Mouse (Mus musculus): ENCODE results near the gene Abhd14b. TPM values are rescaled to one million over a fixed set of nuclear protein-coding genes. Genes with fewer than 3 reads are reported as not detected.
A peak's percentile ranks its signal among the peaks of the same experiment; 100 is the strongest.

The Abhd14b gene
- total RNA-seq, 1 experiment, result 1.9 TPM

DNA sequence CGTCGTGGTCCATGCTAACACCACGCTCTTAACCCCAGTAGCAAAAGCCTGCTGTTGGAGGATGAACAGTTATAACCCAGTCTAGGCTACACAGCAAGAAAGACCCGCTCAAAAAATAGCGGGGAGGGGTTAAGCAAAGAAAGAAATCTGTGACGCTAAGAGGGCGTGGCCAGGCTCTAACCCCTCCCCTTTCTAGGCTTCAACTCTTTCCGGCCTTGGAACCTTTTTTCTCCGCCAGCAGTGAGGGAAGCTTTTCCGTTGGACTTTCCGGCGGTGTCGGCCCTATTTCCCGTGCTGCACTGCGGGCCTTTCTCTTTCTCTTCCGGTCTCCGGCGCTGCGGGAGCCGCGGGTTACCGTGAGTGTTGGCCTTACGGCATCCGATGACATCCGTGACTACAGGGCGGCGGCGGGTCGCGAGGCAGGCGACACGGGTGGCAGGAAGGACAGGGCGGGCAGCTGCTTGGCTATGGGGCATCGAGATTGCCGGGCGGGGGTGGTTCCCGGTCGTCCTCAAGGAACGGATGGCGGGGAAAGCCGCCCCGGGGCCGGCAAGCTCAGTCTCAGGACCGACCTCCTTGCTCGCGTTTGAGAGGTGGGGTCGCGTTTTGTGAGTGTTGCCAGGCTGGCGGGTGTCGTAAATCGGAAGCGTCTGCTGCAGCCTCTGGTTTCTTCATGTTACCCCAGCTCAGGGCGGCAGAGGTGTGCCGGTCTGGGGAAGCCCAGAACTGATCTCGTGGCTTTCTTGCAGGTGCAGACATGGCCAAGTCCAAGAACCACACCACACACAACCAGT, 17.8 kb upstream of the Abhd14b start, which contains the start of gene Rpl29:
Gene Rpl29, plus strand, starts transcription at position 234 of the 794 bp plus-strand sequence.
- Histone ChIP-seq H3K27ac (ENCODE audit: insufficient read depth, low read depth, low read length, poor library complexity, severe bottlenecking) (peak within 1 kb of the TSS; percentile 81), H3K9ac (ENCODE audit: insufficient read depth, low read depth, low read length, poor library complexity, severe bottlenecking) (peak within 1 kb of the TSS; percentile 100), H3K4me1 (ENCODE audit: control insufficient read depth in 2 of 2, insufficient read depth in 2 of 2, low read length in 2 of 2, poor library complexity in 1 of 2) (no peaks in the 10 kb centered on the region; a peak in 1 of 4 replicates), H3K36me3 (ENCODE audit: control insufficient read depth, insufficient read depth, low read length, poor library complexity, severe bottlenecking) (peaks cover 39% of the 10 kb centered on the region), H3K4me3 (ENCODE audit: insufficient read depth in 1 of 2, low read depth in 1 of 2, low read length in 2 of 2, poor library complexity in 1 of 2, severe bottlenecking in 1 of 2) (peak within 1 kb of the TSS; percentile 73 to 80), H3K9me3 (ENCODE audit: control insufficient read depth, insufficient read depth, low read depth, low read length) (no peaks in the 10 kb centered on the region)
- DNase-seq (ENCODE audit: low read depth, low spot score), result peak; percentile 98
- in situ Hi-C loops (cut with MboI; ENCODE audit: low sequenced_read_pairs in 2 of 2, unreplicated experiment in 2 of 2), result loop anchor here in 1 of 2 experiments (10.0 kb wide), 1 partner anchor 135 kb away; no protein-coding TSS in a partner anchor
- TF ChIP-seq ZC3H11A (IDR thresholded peaks at IDR 0.05; ENCODE audit: borderline replicate concordance, low read depth, low read length) (no peak), CHD2 (IDR thresholded peaks at IDR 0.05; ENCODE audit: low read depth, low read length) (peak; percentile 56; the same call in 1 of the 2 replicates), HCFC1 (IDR thresholded peaks at IDR 0.05; ENCODE audit: borderline replicate concordance, insufficient read depth, low read length) (peak; percentile 83)

- in situ Hi-C loops (cut with MboI; ENCODE audit: low sequenced_read_pairs in 2 of 2, unreplicated experiment in 2 of 2), result no loop called here
- no peak for DNase-seq (ENCODE audit: low read depth, low spot score)
- Histone ChIP-seq H3K36me3 (ENCODE audit: control insufficient read depth, insufficient read depth, low read length, poor library complexity, severe bottlenecking) (peaks cover 43% of the 10 kb centered on the region), H3K4me1 (ENCODE audit: control insufficient read depth in 2 of 2, insufficient read depth in 2 of 2, low read length in 2 of 2, poor library complexity in 1 of 2) (no peaks in the 10 kb centered on the region; a peak in 1 of 4 replicates), H3K9me3 (ENCODE audit: control insufficient read depth, insufficient read depth, low read depth, low read length) (no peaks in the 10 kb centered on the region), H3K9ac (ENCODE audit: insufficient read depth, low read depth, low read length, poor library complexity, severe bottlenecking) (peak overlapping the region; percentile 100), H3K4me3 (ENCODE audit: insufficient read depth in 1 of 2, low read depth in 1 of 2, low read length in 2 of 2, poor library complexity in 1 of 2, severe bottlenecking in 1 of 2) (peak overlapping the region; percentile 73 to 80), H3K27ac (ENCODE audit: insufficient read depth, low read depth, low read length, poor library complexity, severe bottlenecking) (peak overlapping the region; percentile 81)
- no peak for TF ChIP-seq CHD2 (IDR thresholded peaks at IDR 0.05; ENCODE audit: low read depth, low read length)
- TF ChIP-seq ZNF384 (IDR thresholded peaks at IDR 0.05; ENCODE audit: low read depth, low read length), result no peak
- TF ChIP-seq MAFK (IDR thresholded peaks at IDR 0.05; ENCODE audit: insufficient read depth, low read depth, low read length), result no peak
Observed at GRCm38 (mm10) chr9:106430015-106430264, 17.3 kb upstream of the Abhd14b start.

GRCm38 (mm10) chr9:106433389-106433788, 13.9 kb upstream of the Abhd14b start:
- H3K9me3 ChIP-seq (ENCODE audit: control insufficient read depth, insufficient read depth, low read depth, low read length), result no peaks in the 10 kb centered on the region
- H3K4me3 ChIP-seq (ENCODE audit: insufficient read depth in 1 of 2, low read depth in 1 of 2, low read length in 2 of 2, poor library complexity in 1 of 2, severe bottlenecking in 1 of 2), result no peak overlapping the region
- no peak overlapping the region for H3K9ac ChIP-seq (ENCODE audit: insufficient read depth, low read depth, low read length, poor library complexity, severe bottlenecking)
- peaks cover 0 to 13% of the 10 kb centered on the region in 2 experiments; a peak in 2 of 4 replicates for H3K4me1 ChIP-seq (ENCODE audit: control insufficient read depth in 2 of 2, insufficient read depth in 2 of 2, low read length in 2 of 2, poor library complexity in 1 of 2)
- in situ Hi-C loops (cut with MboI; ENCODE audit: low sequenced_read_pairs in 2 of 2, unreplicated experiment in 2 of 2), result no loop called here
- DNase-seq (ENCODE audit: low read depth, low spot score), result no peak
- no peak for TF ChIP-seq ZC3H11A (IDR thresholded peaks at IDR 0.05; ENCODE audit: borderline replicate concordance, low read depth, low read length)
- no peak for TF ChIP-seq CHD2 (IDR thresholded peaks at IDR 0.05; ENCODE audit: low read depth, low read length)
- TF ChIP-seq ZNF384 (IDR thresholded peaks at IDR 0.05; ENCODE audit: low read depth, low read length), result no peak
- no peak for TF ChIP-seq HCFC1 (IDR thresholded peaks at IDR 0.05; ENCODE audit: borderline replicate concordance, insufficient read depth, low read length)
- TF ChIP-seq MAFK (IDR thresholded peaks at IDR 0.05; ENCODE audit: insufficient read depth, low read depth, low read length), result no peak
- H3K36me3 ChIP-seq (ENCODE audit: control insufficient read depth, insufficient read depth, low read length, poor library complexity, severe bottlenecking), result peaks cover 46% of the 10 kb centered on the region
- H3K27ac ChIP-seq (ENCODE audit: insufficient read depth, low read depth, low read length, poor library complexity, severe bottlenecking), result no peak overlapping the region

- H3K9me3 ChIP-seq (ENCODE audit: control insufficient read depth, insufficient read depth, low read depth, low read length), result no peaks in the 10 kb centered on the region
- TF ChIP-seq ZNF384 (IDR thresholded peaks at IDR 0.05; ENCODE audit: low read depth, low read length) (no peak), CHD2 (IDR thresholded peaks at IDR 0.05; ENCODE audit: low read depth, low read length) (no peak), HCFC1 (IDR thresholded peaks at IDR 0.05; ENCODE audit: borderline replicate concordance, insufficient read depth, low read length) (no peak), ZC3H11A (IDR thresholded peaks at IDR 0.05; ENCODE audit: borderline replicate concordance, low read depth, low read length) (no peak), MAFK (IDR thresholded peaks at IDR 0.05; ENCODE audit: insufficient read depth, low read depth, low read length) (no peak)
- H3K36me3 ChIP-seq (ENCODE audit: control insufficient read depth, insufficient read depth, low read length, poor library complexity, severe bottlenecking), result peaks cover 33% of the 10 kb centered on the region
- H3K9ac ChIP-seq (ENCODE audit: insufficient read depth, low read depth, low read length, poor library complexity, severe bottlenecking), result no peak overlapping the region
- no peak overlapping the region for H3K27ac ChIP-seq (ENCODE audit: insufficient read depth, low read depth, low read length, poor library complexity, severe bottlenecking)
- DNase-seq (ENCODE audit: low read depth, low spot score), result no peak
- peaks cover 0 to 13% of the 10 kb centered on the region in 2 experiments; a peak in 2 of 4 replicates for H3K4me1 ChIP-seq (ENCODE audit: control insufficient read depth in 2 of 2, insufficient read depth in 2 of 2, low read length in 2 of 2, poor library complexity in 1 of 2)
- H3K4me3 ChIP-seq (ENCODE audit: insufficient read depth in 1 of 2, low read depth in 1 of 2, low read length in 2 of 2, poor library complexity in 1 of 2, severe bottlenecking in 1 of 2), result no peak overlapping the region
- in situ Hi-C loops (cut with MboI; ENCODE audit: low sequenced_read_pairs in 2 of 2, unreplicated experiment in 2 of 2), result no loop called here
Observed at GRCm38 (mm10) chr9:106436566-106436965, 10.7 kb upstream of the Abhd14b start.
